Mouse (Mus musculus) midbrain, embryonic 11.5 days (tissue): ENCODE measurements at regions not wholly inside any gene's neighbourhood (a gene's known extent, or its start where the extent isn't known, plus 50 kb on each side); places are given as distances from the start of the nearest gene placed in this dataset.

Experiments
- ATAC-seq: fragments of 200-750 bp; cut with Nextera tagmentation; 2 replicates; pipeline ENCODE4 v1.8.0; 2017; ENCODE audit warnings: moderate TSS enrichment, moderate library complexity; ENCODE audit not compliant: low FRiP score
- DNase-seq: peaks from one replicate; pipeline ENCODE4 v3.0.0; 2015; ENCODE audit warnings: low spot score; ENCODE audit errors: missing footprints
- H3K27ac ChIP-seq: fragments of 300-500 bp; sonication (generic); 2 replicates; pipeline ENCODE4 v1.5.1; 2014; ENCODE audit warnings: low read depth, low read length
- H3K27me3 ChIP-seq: fragments of 300-500 bp; sonication (generic); 2 replicates; pipeline ENCODE4 v1.6.1; 2014; ENCODE audit warnings: mild to moderate bottlenecking, low read length, moderate library complexity, mixed read lengths; ENCODE audit not compliant: control insufficient read depth, insufficient read depth
- H3K36me3 ChIP-seq: fragments of 300-500 bp; sonication (generic); 2 replicates; pipeline ENCODE4 v1.6.1; 2014; ENCODE audit warnings: mild to moderate bottlenecking, low read length, moderate library complexity, mixed read lengths; ENCODE audit not compliant: control insufficient read depth, insufficient read depth
- H3K4me1 ChIP-seq: fragments of 300-500 bp; sonication (generic); 2 replicates; pipeline ENCODE4 v1.6.1; 2014; ENCODE audit warnings: low read length; ENCODE audit not compliant: control insufficient read depth, insufficient read depth
- H3K4me2 ChIP-seq: fragments of 300-500 bp; sonication (generic); 2 replicates; pipeline ENCODE4 v1.6.1; 2014; ENCODE audit warnings: mild to moderate bottlenecking, moderate library complexity
- H3K4me3 ChIP-seq: fragments of 300-500 bp; sonication (generic); 2 replicates; pipeline ENCODE4 v1.5.1; 2014; ENCODE audit warnings: low read depth, low read length
- H3K9ac ChIP-seq: fragments of 300-500 bp; sonication (generic); 2 replicates; pipeline ENCODE4 v1.6.1; 2014; ENCODE audit warnings: low read length
- H3K9me3 ChIP-seq: fragments of 300-500 bp; sonication (generic); 2 replicates; pipeline ENCODE4 v1.6.1; 2016; ENCODE audit warnings: low read length; ENCODE audit not compliant: control insufficient read depth
- WGBS: fragments of 180-500 bp; shearing (Covaris S2); extraction: QIAGEN DNeasy Blood & Tissue Kit; methylation state at CpG from one replicate; pipeline ENCODE4 v1.1.7; 2014; 5-methylcytosine and 5-hydroxymethylcytosine counted together

DNA sequence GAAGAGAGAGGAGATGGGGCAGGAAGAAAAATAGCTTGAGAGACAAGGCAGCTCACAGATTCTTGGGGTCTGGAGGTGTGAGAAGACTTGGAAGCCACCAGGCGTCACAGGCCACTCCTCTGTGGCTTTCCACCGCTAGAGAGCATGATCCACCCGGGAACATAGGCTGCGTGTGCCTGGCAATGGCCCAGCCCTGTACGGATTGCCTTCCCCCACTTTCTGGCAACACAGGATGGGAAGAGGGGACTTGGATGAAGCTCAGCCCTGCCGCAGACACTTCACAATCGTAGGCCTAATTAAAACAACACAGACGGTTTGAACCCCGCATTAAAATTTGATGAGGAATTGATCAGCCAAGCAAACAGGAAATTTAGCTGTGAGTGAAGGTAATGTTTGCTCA lies 209.8 kb downstream of the Dhx35 start:
- Histone ChIP-seq H3K4me1 (peaks cover 10% of the 10 kb centered on the region), H3K4me2 (no peak overlapping the region), H3K9me3 (no peaks in the 10 kb centered on the region), H3K36me3 (no peaks in the 10 kb centered on the region), H3K9ac (no peak overlapping the region), H3K4me3 (no peak overlapping the region), H3K27ac (peak overlapping the region; percentile 3; the same call in 1 of the 2 replicates), H3K27me3 (no peaks in the 10 kb centered on the region)
- no peak for DNase-seq
- no peak for ATAC-seq
- 81% methylated on average over 9 of the region's 9 CpGs for WGBS

DNA sequence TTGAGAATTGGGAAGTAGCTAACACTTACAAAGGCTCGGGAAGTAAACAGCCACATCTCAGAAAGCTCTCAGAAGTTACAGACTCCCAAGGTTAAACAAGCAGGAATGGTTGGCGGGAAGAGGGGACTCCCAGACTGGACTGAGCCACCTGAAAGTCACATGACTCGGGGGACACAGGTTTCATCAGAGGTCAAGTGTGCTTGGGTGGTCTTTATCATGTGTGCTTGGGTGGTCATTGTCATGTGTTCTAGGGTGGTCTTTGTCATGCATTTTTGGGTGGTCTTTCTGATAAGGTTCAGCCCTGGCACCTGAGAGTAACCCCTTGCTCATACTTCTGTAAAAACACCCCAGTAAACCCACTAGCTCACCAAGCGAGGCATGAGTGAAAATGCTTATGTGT lies 218.1 kb downstream of the Dhx35 start:
- H3K9me3 ChIP-seq, result no peaks in the 10 kb centered on the region
- WGBS, result 81% methylated on average over 4 of the region's 4 CpGs
- H3K4me2 ChIP-seq, result no peak overlapping the region
- no peak for ATAC-seq
- no peaks in the 10 kb centered on the region for H3K36me3 ChIP-seq
- H3K4me3 ChIP-seq, result no peak overlapping the region
- H3K27me3 ChIP-seq, result no peaks in the 10 kb centered on the region
- no peak overlapping the region for H3K9ac ChIP-seq
- no peak for DNase-seq
- no peaks in the 10 kb centered on the region for H3K4me1 ChIP-seq
- H3K27ac ChIP-seq, result no peak overlapping the region

DNA sequence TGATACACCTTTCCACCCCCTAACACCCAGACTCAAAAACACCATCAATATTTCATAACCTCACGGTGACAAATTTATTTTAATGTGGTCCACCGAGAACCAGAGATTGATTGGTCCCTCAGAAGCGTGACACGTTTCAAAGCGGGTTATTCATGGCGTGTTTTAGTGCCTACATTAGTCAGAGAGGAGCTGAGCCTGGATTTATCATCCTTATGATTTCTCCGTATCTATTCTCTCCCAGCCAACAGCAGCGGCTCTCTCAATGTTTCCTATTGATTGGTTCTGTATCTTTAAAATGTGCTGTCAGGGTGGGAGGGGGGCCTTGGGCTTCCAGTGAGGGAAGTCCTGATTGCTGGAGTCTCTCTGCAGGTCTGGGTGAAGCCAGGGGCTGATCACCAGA lies 219.9 kb downstream of the Dhx35 start:
- H3K9ac ChIP-seq, result no peak overlapping the region
- no peak overlapping the region for H3K27ac ChIP-seq
- H3K27me3 ChIP-seq, result no peaks in the 10 kb centered on the region
- ATAC-seq (no peak), DNase-seq (no peak)
- no peaks in the 10 kb centered on the region for H3K4me1 ChIP-seq
- H3K4me2 ChIP-seq, result no peak overlapping the region
- H3K9me3 ChIP-seq, result no peaks in the 10 kb centered on the region
- WGBS, result 80% methylated on average over 8 of the region's 8 CpGs
- no peaks in the 10 kb centered on the region for H3K36me3 ChIP-seq
- H3K4me3 ChIP-seq, result no peak overlapping the region

DNA sequence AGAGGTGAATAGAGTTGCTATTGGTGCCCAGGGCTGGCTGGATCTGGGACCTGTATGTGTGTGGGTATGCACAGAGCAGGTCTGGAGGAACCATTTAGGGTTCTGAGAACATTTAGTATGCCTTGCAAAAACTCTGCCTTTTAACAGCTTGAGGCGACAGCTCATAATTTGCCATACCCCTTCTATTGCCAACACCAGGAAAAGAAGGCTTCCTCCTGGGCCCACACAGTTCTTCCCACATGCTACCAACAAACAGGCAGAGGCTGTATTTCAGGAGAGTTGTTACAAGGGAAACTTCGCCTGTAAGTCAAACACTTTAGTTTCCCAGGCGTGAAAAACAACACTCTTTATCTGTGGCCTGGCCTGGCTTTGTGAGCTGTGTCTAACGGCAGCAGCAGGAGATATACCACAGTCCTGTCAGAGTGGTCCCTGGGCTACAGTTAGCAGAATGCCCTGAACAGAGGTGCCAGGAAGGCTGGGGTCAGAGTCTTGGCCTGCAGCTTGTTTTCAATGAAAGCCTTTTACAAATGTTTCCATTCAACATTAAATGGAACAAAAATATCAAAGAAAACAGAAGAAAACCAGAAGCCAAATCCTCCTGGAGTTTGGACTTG lies 225.4 kb downstream of the Dhx35 start:
- no peaks in the 10 kb centered on the region for H3K9me3 ChIP-seq
- ATAC-seq, result no peak
- H3K9ac ChIP-seq, result no peak overlapping the region
- 66% methylated on average over 4 of the region's 4 CpGs for WGBS
- DNase-seq, result no peak
- H3K27ac ChIP-seq, result no peak overlapping the region
- no peak overlapping the region for H3K4me2 ChIP-seq
- no peaks in the 10 kb centered on the region for H3K36me3 ChIP-seq
- no peaks in the 10 kb centered on the region for H3K4me1 ChIP-seq
- H3K27me3 ChIP-seq, result no peaks in the 10 kb centered on the region
- H3K4me3 ChIP-seq, result no peak overlapping the region

DNA sequence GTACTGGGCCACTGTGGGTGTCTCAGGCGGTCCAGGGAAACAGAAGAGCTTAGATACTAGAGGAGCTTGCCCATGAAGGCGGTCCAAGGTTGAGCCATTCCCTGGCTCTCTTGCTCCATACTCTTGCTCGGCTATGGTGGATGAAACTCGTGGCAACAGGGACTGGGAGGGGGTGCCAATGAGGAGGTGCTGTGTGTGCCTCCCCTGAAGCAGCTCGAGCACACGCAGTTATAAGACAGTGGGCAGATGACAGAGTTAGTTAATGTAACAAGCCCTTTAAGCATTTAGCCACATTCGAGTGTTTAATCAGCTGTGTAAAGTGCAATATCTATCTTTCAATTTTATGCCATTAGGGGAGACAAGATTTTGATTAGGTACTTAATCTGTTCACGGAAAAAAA lies 237.5 kb downstream of the Dhx35 start:
- H3K9me3 ChIP-seq, result no peaks in the 10 kb centered on the region
- ATAC-seq (no peak), DNase-seq (no peak)
- no peaks in the 10 kb centered on the region for H3K4me1 ChIP-seq
- H3K27ac ChIP-seq, result no peak overlapping the region
- H3K36me3 ChIP-seq, result no peaks in the 10 kb centered on the region
- H3K4me3 ChIP-seq, result no peak overlapping the region
- H3K9ac ChIP-seq, result no peak overlapping the region
- WGBS, result 78% methylated on average over 8 of the region's 8 CpGs
- H3K4me2 ChIP-seq, result no peak overlapping the region
- no peaks in the 10 kb centered on the region for H3K27me3 ChIP-seq

DNA sequence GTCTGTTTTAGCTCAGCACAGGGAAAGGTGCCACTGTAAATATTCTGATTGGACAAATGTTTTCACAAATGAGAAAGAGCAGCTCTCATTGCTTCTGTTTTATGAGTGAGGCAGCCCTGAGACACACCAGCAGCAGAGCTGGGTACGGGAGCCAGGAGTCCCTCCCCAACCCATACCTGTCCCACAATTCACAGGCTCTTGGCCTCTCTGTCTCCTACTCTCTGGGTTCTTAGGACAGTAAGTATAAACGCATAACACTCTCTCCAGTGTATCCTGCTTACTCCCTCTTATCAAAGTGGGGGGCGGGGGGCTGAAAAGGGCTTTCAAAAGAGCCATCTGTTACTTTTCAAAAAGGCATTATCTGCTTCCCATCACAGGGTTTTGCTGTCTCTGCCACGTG lies 245.3 kb downstream of the Dhx35 start:
- no peak overlapping the region for H3K9ac ChIP-seq
- H3K9me3 ChIP-seq, result no peaks in the 10 kb centered on the region
- no peak overlapping the region for H3K27ac ChIP-seq
- no peak overlapping the region for H3K4me3 ChIP-seq
- WGBS, result 67% methylated on average over 4 of the region's 4 CpGs
- H3K36me3 ChIP-seq, result no peaks in the 10 kb centered on the region
- no peak overlapping the region for H3K4me2 ChIP-seq
- no peaks in the 10 kb centered on the region for H3K27me3 ChIP-seq
- H3K4me1 ChIP-seq, result no peaks in the 10 kb centered on the region
- no peak for DNase-seq
- ATAC-seq, result no peak

DNA sequence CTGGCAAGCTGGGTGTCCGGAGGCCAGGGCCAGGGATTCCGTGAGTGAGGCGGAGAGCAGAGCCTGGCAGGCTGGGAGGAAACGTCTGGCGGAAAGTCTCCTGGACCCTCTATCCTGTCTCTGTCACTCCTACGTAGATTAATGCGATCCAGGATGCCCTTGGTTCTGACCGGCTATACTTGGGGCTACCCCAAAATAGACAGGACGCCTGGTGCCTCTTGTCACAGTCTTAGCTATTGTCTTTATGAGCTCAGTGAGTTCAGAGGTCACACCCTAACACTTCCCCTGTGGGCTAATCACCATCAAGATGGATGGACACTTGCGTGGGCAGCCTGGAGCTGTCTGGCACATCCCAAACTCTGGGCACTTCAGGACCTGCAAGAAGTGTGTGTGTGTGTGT lies 258.9 kb downstream of the Dhx35 start:
- no peak overlapping the region for H3K4me3 ChIP-seq
- H3K4me2 ChIP-seq, result no peak overlapping the region
- H3K27ac ChIP-seq, result no peak overlapping the region
- DNase-seq (no peak), ATAC-seq (peak; percentile 30)
- H3K9me3 ChIP-seq, result no peaks in the 10 kb centered on the region; the same call in 1 of the 2 replicates
- 66% methylated on average over 10 of the region's 10 CpGs for WGBS
- no peaks in the 10 kb centered on the region for H3K4me1 ChIP-seq
- H3K9ac ChIP-seq, result no peak overlapping the region
- no peaks in the 10 kb centered on the region for H3K36me3 ChIP-seq
- H3K27me3 ChIP-seq, result no peaks in the 10 kb centered on the region

DNA sequence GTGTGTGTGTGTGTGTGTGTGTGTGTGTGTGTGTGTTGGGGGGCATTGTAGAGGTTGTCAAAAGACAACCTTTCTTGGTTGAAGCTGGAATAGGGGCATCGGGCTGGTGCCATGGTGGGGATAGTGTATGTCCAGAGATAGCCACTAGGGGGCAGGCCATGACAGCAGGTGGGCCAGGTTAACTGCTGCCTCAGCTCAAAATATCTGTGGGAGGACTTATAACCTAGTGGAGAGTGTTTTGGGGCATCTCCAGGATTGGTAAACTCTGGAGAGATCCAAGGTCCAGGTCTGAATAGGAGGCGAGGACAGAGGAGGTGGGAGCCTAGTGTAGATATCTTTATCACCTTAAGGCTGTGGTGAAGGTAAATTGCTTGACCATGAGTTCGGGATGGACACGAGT lies 259.3 kb downstream of the Dhx35 start:
- H3K27ac ChIP-seq, result no peak overlapping the region
- ATAC-seq (peak; percentile 57), DNase-seq (peak; percentile 86)
- H3K9me3 ChIP-seq, result no peaks in the 10 kb centered on the region; the same call in 1 of the 2 replicates
- 68% methylated on average over 4 of the region's 4 CpGs for WGBS
- H3K36me3 ChIP-seq, result no peaks in the 10 kb centered on the region
- no peak overlapping the region for H3K4me3 ChIP-seq
- H3K9ac ChIP-seq, result no peak overlapping the region
- H3K27me3 ChIP-seq, result no peaks in the 10 kb centered on the region
- H3K4me1 ChIP-seq, result no peaks in the 10 kb centered on the region
- no peak overlapping the region for H3K4me2 ChIP-seq

DNA sequence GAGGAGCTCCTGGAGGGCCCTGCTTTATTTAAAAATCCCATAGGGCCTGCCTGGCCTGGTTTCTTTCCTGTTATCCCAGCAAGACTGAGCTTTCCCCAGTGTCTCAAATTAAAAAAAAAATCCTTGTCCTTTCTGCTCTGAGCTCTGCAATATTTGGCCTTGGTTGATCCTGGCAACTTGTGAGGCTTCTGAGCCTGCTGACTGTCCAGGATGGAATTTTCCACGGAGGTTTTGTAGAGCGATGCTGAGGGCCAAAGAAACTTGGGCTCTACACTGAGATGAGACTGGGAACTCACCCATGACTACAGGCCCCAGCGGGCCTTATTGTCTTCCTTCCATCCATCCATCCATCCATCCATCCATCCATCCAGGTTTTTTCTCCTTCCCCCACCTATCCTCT lies 259.8 kb downstream of the Dhx35 start:
- H3K36me3 ChIP-seq, result no peaks in the 10 kb centered on the region
- H3K4me3 ChIP-seq, result no peak overlapping the region
- no peak overlapping the region for H3K9ac ChIP-seq
- 87% methylated on average over 3 of the region's 3 CpGs for WGBS
- H3K4me1 ChIP-seq, result no peaks in the 10 kb centered on the region
- H3K9me3 ChIP-seq, result no peaks in the 10 kb centered on the region; the same call in 1 of the 2 replicates
- no peak overlapping the region for H3K4me2 ChIP-seq
- H3K27ac ChIP-seq, result no peak overlapping the region
- H3K27me3 ChIP-seq, result no peaks in the 10 kb centered on the region
- ATAC-seq, result no peak
- peak; percentile 51 for DNase-seq
